Comparison of ENCODE assay signal across 11 mouse cellular contexts in genomic region chr8:122988955-122989354, GRCm38 (mm10). TPM values are rescaled to one million over a fixed set of nuclear protein-coding genes. Genes with fewer than 3 reads are reported as not detected.
DNase-seq lines count a peak whose midpoint lies in the region; ATAC-seq and TF ChIP-seq lines count a peak whose summit lies in the region.
"Had no signal": no experiment of that assay in that cellular context is flagged by ENCODE, and none has a peak within 500 bp of the region (broad histone marks: within the 10 kb centered on the region; RNA-seq: fewer than 3 reads in every experiment).

No protein-coding gene starts in this region.

- no peak overlapping the region for H3K9ac ChIP-seq in MEL (ENCODE audit: control insufficient read depth, low read depth, low read length, poor library complexity, severe bottlenecking)
- no peak overlapping the region for H3K9ac ChIP-seq in kidney, postnatal 0 days (ENCODE audit: low read depth, low read length)
- H3K9ac ChIP-seq: forebrain, embryonic 13.5 days; neural tube, embryonic 12.5 days had no signal

- peak; percentile 80 to 88 for TF ChIP-seq EP300 in MEL (IDR thresholded peaks at IDR 0.05; ENCODE audit: low read depth in 1 of 2, low read length in 2 of 2)

- DNase-seq in kidney, adult 11 months: peak; percentile 29
- no peak for DNase-seq in kidney, postnatal 25 days
- DNase-seq in MEL (ENCODE audit: low read depth, low spot score): peak; percentile 62
- no peak for DNase-seq in kidney, postnatal 0 days (ENCODE audit: low spot score)
- DNase-seq in natural killer cell, adult 2 months (ENCODE audit: low spot score in 2 of 2): peak; percentile 43 to 61
- DNase-seq in cerebellum, postnatal 14 days: no peak
- DNase-seq in lung, postnatal 4 days: no peak
- DNase-seq in cerebellum, postnatal 10 days: no peak
- DNase-seq: heart, adult 18-20 months had no signal

- TF ChIP-seq POLR2A in MEL (IDR thresholded peaks at IDR 0.05; ENCODE audit: control insufficient read depth in 1 of 2, insufficient read depth in 1 of 2, low read depth in 1 of 2, low read length in 2 of 2, poor library complexity in 1 of 2): no peak

- H3K4me2 ChIP-seq in kidney, postnatal 0 days (ENCODE audit: low read length): no peak overlapping the region
- H3K4me2 ChIP-seq: forebrain, embryonic 13.5 days; neural tube, embryonic 12.5 days had no signal

- TF ChIP-seq CTCF in MEL (IDR thresholded peaks at IDR 0.05 in 2 of 3, conservative IDR thresholded peaks at IDR 0.05 in 1 of 3; ENCODE audit: control insufficient read depth in 1 of 3, insufficient read depth in 1 of 3, low read depth in 2 of 3, low read length in 3 of 3, poor library complexity in 1 of 3, severe bottlenecking in 1 of 3): no peak
- TF ChIP-seq CTCF in kidney, postnatal 0 days (IDR thresholded peaks at IDR 0.05; ENCODE audit: low read depth): no peak

- peaks cover 9 to 17% of the 10 kb centered on the region in 2 experiments for H3K4me1 ChIP-seq in MEL (ENCODE audit: control insufficient read depth in 1 of 2, insufficient read depth in 2 of 2, low read length in 2 of 2)
- H3K4me1 ChIP-seq in kidney, postnatal 0 days (replicated peaks; ENCODE audit: insufficient read depth, low read length): peaks cover 14% of the 10 kb centered on the region

- no peaks in the 10 kb centered on the region for H3K27me3 ChIP-seq in MEL (ENCODE audit: control insufficient read depth in 1 of 2, insufficient read depth in 2 of 2, low read length in 2 of 2)
- no peaks in the 10 kb centered on the region for H3K27me3 ChIP-seq in kidney, postnatal 0 days (ENCODE audit: insufficient read depth, low read length)
- H3K27me3 ChIP-seq: forebrain, embryonic 13.5 days; neural tube, embryonic 12.5 days had no signal

- peaks cover 86% of the 10 kb centered on the region for H3K79me2 ChIP-seq in MEL (ENCODE audit: control insufficient read depth, insufficient read depth, low read length, poor library complexity)

- 0 out of 2 replicates have a peak, but pooled peaks have one; percentile 25 for ATAC-seq in kidney, postnatal 0 days (replicated peaks; ENCODE audit: low FRiP score, low read depth)
- ATAC-seq: forebrain, embryonic 13.5 days had no signal

- peaks cover 2 to 38% of the 10 kb centered on the region in 2 experiments for H3K36me3 ChIP-seq in MEL (ENCODE audit: control insufficient read depth in 1 of 2, insufficient read depth in 2 of 2, low read length in 2 of 2)
- H3K36me3 ChIP-seq in kidney, postnatal 0 days (ENCODE audit: insufficient read depth, low read length): no peaks in the 10 kb centered on the region
- H3K36me3 ChIP-seq: neural tube, embryonic 12.5 days had no signal

- no peak for TF ChIP-seq RAD21 in MEL (IDR thresholded peaks at IDR 0.05; ENCODE audit: low read depth, low read length)

- no peak overlapping the region for H3K27ac ChIP-seq in MEL (ENCODE audit: control insufficient read depth, low read depth, low read length)
- 0 out of 2 replicates have a peak overlapping the region, but pooled peaks have one; percentile 5 for H3K27ac ChIP-seq in kidney, postnatal 0 days
- H3K27ac ChIP-seq: forebrain, embryonic 13.5 days; neural tube, embryonic 12.5 days had no signal

- WGBS in kidney, postnatal 0 days: 63% methylated on average over 3 of the region's 3 CpGs

- no peak overlapping the region for H3K4me3 ChIP-seq in MEL (ENCODE audit: control insufficient read depth in 1 of 2, insufficient read depth in 1 of 2, low read depth in 2 of 2, low read length in 2 of 2)
- H3K4me3 ChIP-seq in kidney, postnatal 0 days (replicated peaks; ENCODE audit: low read depth, low read length): no peak overlapping the region
- H3K4me3 ChIP-seq: forebrain, embryonic 13.5 days; neural tube, embryonic 12.5 days had no signal

- H3K9me3 ChIP-seq in MEL (replicated peaks; ENCODE audit: insufficient read depth, low read length): no peaks in the 10 kb centered on the region
- no peaks in the 10 kb centered on the region for H3K9me3 ChIP-seq in kidney, postnatal 0 days (replicated peaks; ENCODE audit: low read length)
- H3K9me3 ChIP-seq: forebrain, embryonic 13.5 days; neural tube, embryonic 12.5 days had no signal

TF ChIP-seq in MEL, 35 proteins besides CTCF, POLR2A, EP300 and RAD21:
- TF ChIP-seq MYC (IDR thresholded peaks at IDR 0.05; ENCODE audit: low read depth, low read length): 0 out of 2 replicates have a peak, but pooled peaks have one; percentile 53
- no peak for TF ChIP-seq GABPA (IDR thresholded peaks at IDR 0.05; ENCODE audit: low read depth, low read length)
- peak; percentile 54 for TF ChIP-seq TAL1 (IDR thresholded peaks at IDR 0.05; ENCODE audit: low read length)
- no peak for TF ChIP-seq ZKSCAN1 (IDR thresholded peaks at IDR 0.05; ENCODE audit: low read depth, low read length)
- no peak for TF ChIP-seq BHLHE40 (IDR thresholded peaks at IDR 0.05; ENCODE audit: borderline replicate concordance, low read depth, low read length)
- TF ChIP-seq RCOR1 (IDR thresholded peaks at IDR 0.05; ENCODE audit: low read depth, low read length): peak; percentile 99
- 0 out of 2 replicates have a peak, but pooled peaks have one; percentile 41 for TF ChIP-seq ETS1 (IDR thresholded peaks at IDR 0.05; ENCODE audit: low read depth, low read length)
- TF ChIP-seq GATA1 (IDR thresholded peaks at IDR 0.05; ENCODE audit: low read depth, low read length): peak; percentile 57; the same call in 1 of the 2 replicates
- TF ChIP-seq MAZ (IDR thresholded peaks at IDR 0.05; ENCODE audit: low read depth, low read length): no peak
- TF ChIP-seq TCF12 (IDR thresholded peaks at IDR 0.05; ENCODE audit: low read depth, low read length): peak; percentile 63
- no peak for TF ChIP-seq SMC3 (IDR thresholded peaks at IDR 0.05; ENCODE audit: low read depth, low read length)
- 0 out of 2 replicates have a peak, but pooled peaks have one; percentile 48 for TF ChIP-seq JUND (IDR thresholded peaks at IDR 0.05; ENCODE audit: low read depth, low read length)
- TF ChIP-seq USF1 (IDR thresholded peaks at IDR 0.05; ENCODE audit: low read depth, low read length): no peak
- no peak for TF ChIP-seq ZMIZ1 (IDR thresholded peaks at IDR 0.05; ENCODE audit: low read depth, low read length)
- no peak for TF ChIP-seq KAT2A (conservative IDR thresholded peaks at IDR 0.05; ENCODE audit: low read depth, low read length)
- TF ChIP-seq USF2 (IDR thresholded peaks at IDR 0.05; ENCODE audit: borderline replicate concordance in 1 of 2, insufficient read depth in 1 of 2, low read depth in 1 of 2, low read length in 2 of 2): no peak
- TF ChIP-seq MYB (IDR thresholded peaks at IDR 0.05; ENCODE audit: low read depth, low read length): peak; percentile 70
- no peak for TF ChIP-seq NELFE (IDR thresholded peaks at IDR 0.05; ENCODE audit: low read depth, low read length)
- no peak for TF ChIP-seq UBTF (IDR thresholded peaks at IDR 0.05; ENCODE audit: borderline replicate concordance, insufficient read depth, low read depth, low read length)
- peak; percentile 32; the same call in 1 of the 2 replicates for TF ChIP-seq SIN3A (IDR thresholded peaks at IDR 0.05; ENCODE audit: low read length)
- no peak for TF ChIP-seq CHD2 (IDR thresholded peaks at IDR 0.05; ENCODE audit: low read length)
- TF ChIP-seq ZC3H11A (IDR thresholded peaks at IDR 0.05; ENCODE audit: low read depth, low read length): no peak
- TF ChIP-seq E2F4 (IDR thresholded peaks at IDR 0.05; ENCODE audit: borderline replicate concordance, low read depth, low read length): no peak
- peak; percentile 51 for TF ChIP-seq MAX (IDR thresholded peaks at IDR 0.05; ENCODE audit: low read length)
- peak; percentile 52 for TF ChIP-seq MXI1 (IDR thresholded peaks at IDR 0.05; ENCODE audit: low read depth, low read length)
- no peak for TF ChIP-seq ELF1 (IDR thresholded peaks at IDR 0.05; ENCODE audit: low read depth, low read length)
- no peak for TF ChIP-seq POLR2AphosphoS5 (IDR thresholded peaks at IDR 0.05; ENCODE audit: borderline replicate concordance, low read depth, low read length)
- no peak for TF ChIP-seq POLR2AphosphoS2 (IDR thresholded peaks at IDR 0.05; ENCODE audit: low read length)
- no peak for TF ChIP-seq MAFK (IDR thresholded peaks at IDR 0.05; ENCODE audit: borderline replicate concordance, low read depth, low read length)
- no peak for TF ChIP-seq MEF2A (IDR thresholded peaks at IDR 0.05; ENCODE audit: extremely low read depth, insufficient replicate concordance, low read depth, low read length, poor library complexity, severe bottlenecking)
- no peak for TF ChIP-seq CHD1 (IDR thresholded peaks at IDR 0.05; ENCODE audit: low read depth, low read length)
- no peak for TF ChIP-seq HCFC1 (IDR thresholded peaks at IDR 0.05; ENCODE audit: low read depth, low read length)
- no peak for TF ChIP-seq ZNF384 (IDR thresholded peaks at IDR 0.05; ENCODE audit: low read depth, low read length)
- TF ChIP-seq TBP (IDR thresholded peaks at IDR 0.05; ENCODE audit: low read depth, low read length): no peak
- TF ChIP-seq NRF1 (IDR thresholded peaks at IDR 0.05; ENCODE audit: insufficient read depth, low read depth, low read length, poor library complexity, severe bottlenecking): no peak
TF ChIP-seq in MEL: peak in this region for 11.

RNA-seq across cellular contexts. Expression of gene Ankrd11, which starts 53.1 kb away (rescaled TPM):
- total RNA-seq in MEL (2012; rRNA removed): 49.2 and 57.8 TPM in 2 replicates
- polyA plus RNA-seq in MEL (2012; ENCODE audit: insufficient read depth in 1 of 2, insufficient read length in 2 of 2, low read depth in 1 of 2, low replicate concordance in 2 of 2, missing spikeins in 1 of 2): 100 to 1,000 TPM in 1 of 2 experiments, 10 to 100 TPM in 1; 87.7 to 235 TPM
- 44.2 and 57.9 TPM in 2 replicates for polyA plus RNA-seq in kidney, postnatal 0 days (2015; fragmentation: Nextera tagmentation; extraction: Ambion mirVana)

Comparison
In these comparisons a context has a peak if more than half of its experiments do, and no peak if none do; other contexts are left out.
1. DNase-seq: peak in kidney, adult 11 months (single experiment), MEL (single experiment) and natural killer cell, adult 2 months (2 of 2); none in kidney, postnatal 25 days (0 of 2), kidney, postnatal 0 days (single experiment), cerebellum, postnatal 14 days (0 of 2), lung, postnatal 4 days (0 of 2) and cerebellum, postnatal 10 days (0 of 2).